ENCODE assay signal across 24 mouse cellular contexts in genomic region chr8:65644931-65645330, GRCm38 (mm10). TPM values are rescaled to one million over a fixed set of nuclear protein-coding genes. Genes with fewer than 3 reads are reported as not detected.
DNase-seq lines count a peak whose midpoint lies in the region; ATAC-seq and TF ChIP-seq lines count a peak whose summit lies in the region.
"Had no signal": no experiment of that assay in that cellular context is flagged by ENCODE, and none has a peak within 500 bp of the region (broad histone marks: within the 10 kb centered on the region; RNA-seq: fewer than 3 reads in every experiment).

No protein-coding gene starts in this region.

- no peak for TF ChIP-seq CTCF in left cerebral cortex, adult 2 months (IDR thresholded peaks at IDR 0.05)
- no peak for TF ChIP-seq CTCF in embryonic fibroblast, embryonic 13.5 days (IDR thresholded peaks at IDR 0.05; ENCODE audit: borderline replicate concordance, insufficient read depth, low read length)

- no peak for DNase-seq in frontal cortex, postnatal 25 days (ENCODE audit: low spot score in 2 of 2)
- no peak for DNase-seq in left cerebral cortex, adult 2 months (ENCODE audit: extremely low spot score in 1 of 2, low spot score in 2 of 2)
- no peak for DNase-seq in left cerebral cortex, postnatal 4 days
- DNase-seq in 3T3-L1 (ENCODE audit: low read depth, low spot score) (peak; percentile 47), adipocyte (ENCODE audit: low spot score) (no peak)
- DNase-seq: adrenal gland, adult 8-10 months; adrenal gland, postnatal 14 days; adrenal gland, postnatal 36 days; cerebellum, adult 11 months; cerebellum, adult 18-20 months; cerebellum, adult 8-10 months; cerebellum, adult 9-11 months; cerebellum, postnatal 14 days; cerebellum, postnatal 36 days; embryo, embryonic 11 days; forebrain, postnatal 0 days had no signal

- peaks cover 2% of the 10 kb centered on the region for H3K4me1 ChIP-seq in embryonic fibroblast, embryonic 13.5 days (ENCODE audit: control insufficient read depth, insufficient read depth, low read length)
- H3K4me1 ChIP-seq: embryonic facial prominence, embryonic 13.5 days; embryonic facial prominence, embryonic 15.5 days; forebrain, embryonic 13.5 days; forebrain, embryonic 15.5 days had no signal

- intact Hi-C loops in left cerebral cortex, adult 2 months (cut with DNase I): no loop called here
- intact Hi-C loops in left cerebral cortex, postnatal 4 days (cut with DNase I): no loop called here

- H3K4me3 ChIP-seq in left cerebral cortex, adult 2 months: no peak overlapping the region
- H3K4me3 ChIP-seq in embryonic fibroblast, embryonic 13.5 days (ENCODE audit: insufficient read depth, low read length): no peak overlapping the region
- H3K4me3 ChIP-seq: embryonic facial prominence, embryonic 13.5 days; embryonic facial prominence, embryonic 15.5 days; forebrain, embryonic 13.5 days; forebrain, embryonic 15.5 days had no signal

- H3K27ac ChIP-seq in left cerebral cortex, adult 2 months: peak overlapping the region; percentile 34
- peak overlapping the region; percentile 84; the same call in 1 of the 2 replicates for H3K27ac ChIP-seq in embryonic fibroblast, embryonic 13.5 days (ENCODE audit: insufficient read depth, low read length)
- H3K27ac ChIP-seq: embryonic facial prominence, embryonic 13.5 days; embryonic facial prominence, embryonic 15.5 days; forebrain, embryonic 13.5 days; forebrain, embryonic 15.5 days had no signal

- TF ChIP-seq POLR2A in embryonic fibroblast, embryonic 13.5 days (IDR thresholded peaks at IDR 0.05; ENCODE audit: low read depth, low read length): no peak

- peak; percentile 84 for ATAC-seq in frontal cortex, adult (ENCODE audit: low TSS enrichment)
- ATAC-seq in inflammation-experienced regulatory T-cells, adult 6 months: no peak
- ATAC-seq: forebrain, embryonic 13.5 days; forebrain, embryonic 15.5 days; forebrain, postnatal 0 days had no signal

RNA-seq across cellular contexts. Expression of gene March1, which starts 27.2 kb away (rescaled TPM):
- 10 to 100 TPM; 37.0 to 41.5 TPM for total RNA-seq in left cerebral cortex, adult 2 months (2021)
- 10 to 100 TPM; 87.9 to 88.4 TPM for total RNA-seq in left cerebral cortex, postnatal 4 days (2021)
- 0.12 TPM in 1 of 2 replicates, not detected in the other for polyA plus RNA-seq in embryonic fibroblast, embryonic 13.5 days (2011; ENCODE audit: insufficient read length, low read depth, missing spikeins)
- polyA plus RNA-seq in inflammation-experienced regulatory T-cells, adult 6 months (2017; shearing (Covaris generic)): under 1 TPM; 0.46 to 0.88 (median 0.69) TPM
- total RNA-seq: MEL had no signal
